Mouse (Mus musculus) left cerebral cortex, postnatal 10 days (tissue): ENCODE data around the gene Clcn6. TPM values are rescaled to one million over a fixed set of nuclear protein-coding genes. Genes with fewer than 3 reads are reported as not detected.
"Not testable (repeated sequence)": the region's sequence is repeated elsewhere in the genome, so short reads cannot be mapped to it uniquely, and the experiment has no call there.

Experiments used
- DNase-seq, 2 experiments: peaks; one replicate each; pipeline ENCODE4 v3.0.0; 2021 to 2022; ENCODE audit warnings: low spot score in 2 of 2, mixed read lengths in 1 of 2; ENCODE audit errors: extremely low spot score in 1 of 2
- intact Hi-C: fragments of 180-260 bp; cut with DNase I; formaldehyde crosslinking; loops from one replicate; pipeline ENCODE4 v1.15.1; 2025
- total RNA-seq, 2 experiments: library from RNA; stranded (reverse); gene quantifications; 2 replicates each; pipeline ENCODE4 v1.2.3; 2021

Clcn6 gene
- total RNA-seq, 2 experiments from 2014 or later, result 66.8 to 69.0 TPM

DNA sequence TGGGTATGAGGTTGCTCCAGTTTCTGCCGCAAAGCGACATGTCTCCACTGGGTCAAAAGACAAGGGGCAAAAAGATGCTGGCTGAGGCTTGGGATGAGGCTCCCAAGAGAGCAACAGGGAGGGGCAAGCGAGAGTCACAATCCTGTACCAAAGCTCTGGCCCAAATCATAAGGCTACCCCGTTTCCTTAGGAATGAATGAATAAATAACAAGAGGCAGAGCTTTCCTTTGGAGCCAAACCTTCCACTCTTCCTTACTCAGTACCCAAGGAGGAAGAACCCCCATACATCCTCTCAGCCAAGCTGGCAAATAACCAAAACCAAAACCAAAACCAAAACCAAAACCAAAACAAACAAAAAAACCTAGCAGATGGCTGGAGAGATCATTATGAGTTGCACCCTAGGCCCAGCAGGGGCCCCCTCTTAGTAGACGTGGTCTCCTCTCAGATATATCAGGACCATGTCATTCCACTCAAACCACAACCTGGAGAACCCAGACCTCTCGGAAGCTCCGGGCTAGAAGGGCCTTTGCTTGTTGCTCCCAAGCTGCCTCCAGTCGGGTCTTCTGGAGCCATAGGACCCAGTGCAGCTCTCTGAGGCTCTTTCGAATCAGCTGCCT, 31.1 kb upstream of the Clcn6 start:
- intact Hi-C loops, result no loop called here
- no peak for DNase-seq

DNA sequence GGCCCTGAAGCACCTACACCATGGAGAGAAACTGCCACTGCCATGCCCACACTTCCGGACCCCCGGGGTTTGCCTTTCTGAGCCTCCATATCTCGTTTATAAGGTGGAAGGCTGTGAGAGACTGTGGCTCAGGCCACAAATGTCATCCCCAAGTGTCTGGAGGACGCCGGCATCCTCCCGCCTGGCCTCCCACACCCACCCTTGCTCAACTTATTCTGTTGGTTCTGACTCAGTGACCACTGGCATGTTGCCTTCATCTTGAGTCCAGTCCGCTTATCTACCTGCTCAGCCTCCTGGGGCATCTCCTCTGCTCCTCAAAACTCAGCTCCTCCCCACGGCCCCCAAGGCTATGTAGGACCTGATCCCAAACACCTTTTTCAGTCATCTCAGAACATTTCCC, 28.7 kb upstream of the Clcn6 start:
- no peak for DNase-seq
- intact Hi-C loops, result no loop called here

DNA sequence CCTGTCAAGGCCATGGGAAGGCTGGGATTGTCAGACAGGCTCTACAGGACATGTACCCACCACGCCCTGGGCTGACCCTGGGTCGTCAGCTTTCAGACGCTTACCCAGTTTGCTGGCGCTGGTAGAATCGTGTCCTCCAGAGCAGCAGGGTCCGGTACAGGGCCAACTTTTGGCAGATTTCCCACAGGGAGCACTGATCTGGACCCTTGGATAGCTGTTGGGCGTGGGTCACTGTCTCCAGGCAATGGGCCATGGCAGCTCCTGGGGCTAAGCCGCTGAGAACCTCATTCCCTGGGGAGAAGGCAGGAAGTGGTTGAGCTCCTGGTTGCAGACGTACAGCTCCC, 27.8 kb upstream of the Clcn6 start:
- intact Hi-C loops, result no loop called here
- DNase-seq, result no peak

DNA sequence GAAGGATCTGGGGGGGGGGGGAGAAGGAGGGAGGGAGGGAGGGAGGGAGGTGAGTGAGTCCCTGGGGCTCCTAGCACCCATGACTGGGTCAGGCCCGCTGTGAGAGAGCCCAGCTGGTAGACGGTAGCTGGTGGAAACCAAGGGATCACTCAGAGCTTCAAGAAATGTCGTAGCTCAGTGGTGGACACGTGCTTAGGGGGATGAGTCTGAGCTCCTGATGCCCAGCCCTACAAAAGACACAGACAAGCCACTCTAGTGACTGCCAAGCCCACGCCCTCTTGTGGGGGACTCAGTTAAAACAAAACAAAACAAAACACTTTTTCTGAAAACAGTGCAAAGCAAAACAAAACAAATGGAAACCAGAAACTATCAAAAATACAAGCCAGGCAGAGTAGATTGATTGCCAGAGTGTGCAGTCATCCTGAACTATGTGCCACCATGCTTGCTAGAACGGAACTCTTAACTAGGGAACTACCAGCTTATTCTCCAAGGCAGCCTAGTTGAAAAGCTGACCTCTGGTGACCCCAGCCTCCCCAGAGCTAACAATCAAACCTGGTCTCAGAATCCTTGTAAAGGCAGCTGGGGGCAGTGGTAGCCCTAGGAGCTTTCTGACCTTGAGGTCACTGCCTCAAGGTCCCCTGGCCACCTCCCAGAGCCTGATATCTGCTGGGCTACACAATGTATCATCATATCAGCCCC, 27.2 kb upstream of the Clcn6 start:
- intact Hi-C loops, result no loop called here
- no peak for DNase-seq

DNA sequence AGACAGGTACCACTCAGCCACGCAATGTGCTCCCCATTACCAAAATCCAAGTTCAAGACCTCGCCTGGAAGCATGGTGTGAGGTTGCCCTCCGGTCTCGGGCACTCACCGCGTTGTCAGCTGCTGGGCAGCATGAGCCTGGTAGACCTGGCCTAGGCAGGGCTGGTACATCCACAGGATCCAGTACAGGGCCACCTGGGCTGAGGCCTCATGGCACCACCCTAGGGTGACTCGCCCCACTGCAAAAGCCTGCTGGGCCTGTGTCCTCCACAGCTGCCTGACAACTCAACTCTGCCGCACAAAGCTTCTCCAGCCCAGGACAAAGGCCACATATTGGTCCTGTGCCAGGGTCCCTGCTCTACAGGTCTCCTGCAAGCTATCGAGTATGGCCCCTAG, 22.5 kb upstream of the Clcn6 start:
- intact Hi-C loops, result no loop called here
- DNase-seq, result no peak

DNA sequence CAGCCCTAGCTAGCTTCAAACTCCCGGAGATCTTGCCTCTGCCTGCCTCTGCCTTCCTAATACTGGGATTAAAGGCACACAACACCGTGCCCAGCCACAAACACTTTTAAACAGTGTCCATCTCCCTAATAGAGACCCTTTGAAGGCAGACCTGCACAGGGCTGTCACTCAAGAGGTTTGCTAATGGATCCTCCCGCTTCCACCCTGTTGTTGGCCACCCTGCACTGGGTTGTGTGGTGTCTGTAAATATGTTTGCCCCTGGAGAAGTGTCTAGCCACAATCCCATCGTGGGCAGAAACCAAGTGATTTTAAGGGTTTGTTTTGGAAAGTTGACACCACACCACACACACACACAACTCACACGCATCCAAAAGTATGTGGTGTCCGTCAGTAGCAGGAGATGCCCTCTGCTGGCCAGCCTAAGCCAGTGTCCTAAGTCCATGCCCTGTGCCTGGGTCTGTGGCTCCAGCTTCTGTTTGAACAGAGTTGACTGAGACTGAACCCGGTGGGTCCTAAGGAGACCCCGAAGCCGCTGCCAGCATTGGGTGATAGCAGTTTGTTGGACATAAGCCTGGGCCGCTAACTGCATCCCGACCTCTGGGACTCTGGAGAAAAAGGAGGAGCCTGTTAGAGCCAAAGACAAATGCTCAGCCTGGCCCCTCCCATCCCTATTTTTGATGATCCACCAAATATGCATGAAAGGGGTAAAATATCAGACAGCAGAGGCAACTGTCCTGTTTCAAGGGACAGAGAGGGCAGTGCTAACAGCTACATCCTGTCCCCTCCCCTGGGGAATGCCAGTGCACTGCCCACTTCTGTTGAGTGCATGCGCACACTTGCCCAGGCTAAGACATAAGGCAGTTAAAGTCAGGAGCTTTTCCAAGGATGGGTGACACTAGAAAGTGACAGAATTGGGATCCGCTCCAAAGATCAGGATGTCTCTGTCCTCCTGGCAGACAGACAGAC, 21.8 kb upstream of the Clcn6 start:
- DNase-seq, result peak in 1 of 2 experiments; percentile 55
- intact Hi-C loops, result no loop called here

DNA sequence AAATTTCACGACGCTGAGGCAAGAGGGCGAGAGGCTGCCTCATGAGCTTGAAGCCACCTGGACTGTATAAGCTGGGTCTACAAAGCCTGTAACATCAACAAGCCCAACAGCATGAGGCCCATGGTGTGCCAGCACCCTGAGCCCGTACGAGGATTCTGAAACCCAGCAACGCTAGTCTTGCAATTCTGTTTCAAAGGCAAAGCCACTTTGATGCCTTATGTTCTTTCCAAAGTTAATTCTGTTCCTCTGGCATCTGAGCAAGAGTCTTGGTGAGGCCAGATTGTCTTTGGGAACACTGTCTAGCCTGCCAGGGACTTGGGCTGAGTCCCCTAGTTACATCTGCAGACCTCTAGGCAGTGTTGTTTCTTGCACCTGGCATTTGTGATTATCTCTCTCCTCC, 20.4 kb upstream of the Clcn6 start:
- intact Hi-C loops, result no loop called here
- peak in 1 of 2 experiments; percentile 41 for DNase-seq

DNA sequence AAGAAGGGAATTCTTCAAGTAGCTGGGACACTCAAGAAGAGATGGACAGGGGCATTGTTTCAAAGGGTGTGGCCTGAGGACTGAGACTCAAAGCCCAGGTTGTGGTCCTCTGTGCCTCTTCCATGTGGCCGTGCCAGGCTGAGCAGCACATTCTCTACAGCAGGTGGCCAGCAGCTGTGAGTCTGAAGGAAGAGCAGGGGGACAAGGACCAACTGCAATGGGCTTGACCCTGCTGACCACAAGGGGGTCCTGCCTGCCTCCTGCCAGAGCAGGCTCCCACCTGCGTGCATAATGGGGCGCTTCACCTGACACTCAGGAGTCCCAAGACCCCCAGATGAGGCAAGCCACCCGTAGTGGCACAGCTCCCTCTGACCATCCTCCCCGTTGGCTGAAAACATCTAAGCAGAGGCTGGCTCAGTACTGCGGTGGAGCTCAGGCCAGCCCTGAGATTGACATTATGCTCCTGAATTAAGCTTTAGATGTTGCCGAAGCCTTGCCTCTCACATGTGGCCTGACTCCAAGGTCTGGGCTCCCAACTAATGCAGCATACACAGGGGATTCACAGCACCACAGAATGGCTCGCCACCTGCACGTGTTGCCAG, 19.7 kb upstream of the Clcn6 start:
- intact Hi-C loops, result no loop called here
- DNase-seq, result no peak

DNA sequence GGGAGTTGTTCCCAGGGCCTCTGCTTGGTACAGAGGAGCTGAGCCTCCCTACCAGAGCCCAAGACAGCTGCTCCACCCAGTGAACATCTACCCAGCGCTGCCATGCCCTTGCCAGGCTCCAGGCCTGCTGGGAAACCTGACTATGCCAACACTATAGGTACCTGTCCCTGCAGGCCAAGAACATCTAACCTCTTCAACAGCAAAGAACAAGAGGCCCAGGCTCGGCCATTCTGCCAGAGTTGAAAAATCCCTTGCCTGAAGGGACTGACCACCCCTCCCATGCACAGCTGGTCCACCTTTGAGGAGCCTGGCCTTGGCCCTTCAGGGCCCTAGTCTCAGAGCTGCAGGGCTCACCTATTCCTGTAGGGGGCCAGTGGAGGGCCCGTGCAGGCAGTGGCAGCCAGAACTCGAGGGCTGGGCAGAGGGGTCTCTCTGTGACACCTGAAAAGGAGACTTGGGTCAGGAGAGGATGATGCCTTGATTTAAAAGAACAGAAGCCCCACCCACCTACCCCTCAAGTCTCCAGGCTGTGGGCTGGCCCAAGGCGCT, 19.1 kb upstream of the Clcn6 start:
- intact Hi-C loops, result no loop called here
- DNase-seq, result peak in 1 of 2 experiments; percentile 25

DNA sequence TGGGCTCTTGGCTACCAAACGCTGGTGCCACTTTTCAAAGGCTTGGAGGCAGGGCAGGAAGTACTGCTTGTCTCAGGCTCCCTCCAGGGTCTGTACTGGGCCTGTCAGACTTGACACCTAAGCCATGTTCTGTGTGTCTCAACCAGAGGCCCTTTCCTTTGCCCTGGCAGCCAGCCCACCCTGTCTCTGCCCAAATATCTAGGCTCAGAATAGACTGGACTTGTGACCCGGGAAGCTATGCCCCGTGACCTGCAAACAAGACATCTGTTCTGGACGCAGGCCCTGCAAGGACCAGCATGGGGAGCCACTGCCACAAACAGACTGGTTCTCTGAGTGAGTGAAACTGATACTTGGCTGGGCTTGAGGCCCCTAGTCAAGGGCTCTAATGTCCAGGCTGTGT, 18.2 kb upstream of the Clcn6 start:
- intact Hi-C loops, result no loop called here
- peak in 1 of 2 experiments; percentile 28 for DNase-seq

DNA sequence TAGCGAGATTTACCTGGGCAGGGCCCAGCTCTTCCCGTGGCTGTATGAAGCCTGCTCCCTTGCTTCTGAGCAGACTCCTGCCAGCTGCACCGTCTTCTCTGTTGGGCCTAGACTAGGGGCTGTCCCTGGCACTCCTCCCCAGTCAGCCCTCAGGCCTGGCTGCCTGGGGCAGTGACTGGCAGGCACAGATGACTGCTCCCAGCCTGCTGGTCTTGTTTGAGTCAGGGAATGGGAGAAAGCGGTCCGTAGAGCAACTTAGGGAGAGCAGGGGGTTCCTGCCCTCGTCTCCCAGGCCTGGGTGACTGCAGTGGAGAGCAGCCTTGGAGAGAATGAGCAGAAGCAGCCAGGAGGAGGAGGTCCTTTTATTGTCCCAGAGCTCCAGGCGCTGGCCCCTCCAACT, 17.6 kb upstream of the Clcn6 start:
- intact Hi-C loops, result no loop called here

DNA sequence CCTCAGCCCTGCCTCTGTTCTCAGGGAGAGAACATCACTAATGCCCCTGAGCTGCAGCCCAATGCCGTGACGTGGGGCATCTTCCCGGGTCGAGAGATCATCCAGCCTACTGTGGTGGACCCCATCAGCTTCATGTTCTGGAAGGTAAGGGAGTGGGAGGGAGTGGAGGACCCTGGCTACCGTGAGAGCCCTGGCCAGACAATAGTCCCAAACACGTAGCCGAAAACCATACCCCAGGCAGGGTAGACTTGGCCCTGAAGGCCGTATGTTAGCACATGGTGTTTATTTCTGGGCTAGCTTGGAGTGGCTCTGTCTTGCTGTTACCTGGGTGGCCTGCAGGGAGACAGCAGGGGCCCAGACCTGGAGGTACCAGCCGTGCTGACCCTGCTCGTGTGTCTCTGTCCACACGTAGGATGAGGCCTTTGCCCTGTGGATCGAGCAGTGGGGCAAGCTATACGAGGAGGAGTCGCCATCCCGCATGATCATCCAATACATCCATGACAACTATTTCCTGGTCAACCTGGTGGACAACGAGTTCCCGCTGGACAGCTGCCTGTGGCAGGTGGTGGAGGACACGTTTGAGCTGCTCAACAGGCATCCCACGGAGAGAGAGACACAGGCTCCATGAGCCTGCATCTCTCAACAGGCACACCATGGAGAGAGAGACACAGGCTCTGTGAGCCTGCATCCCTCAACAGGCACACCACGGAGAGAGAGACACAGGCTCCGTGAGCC, 16.5 kb upstream of the Clcn6 start:
- DNase-seq, result peak in 1 of 2 experiments; percentile 22
- intact Hi-C loops, result no loop called here

More for the DNA sequence above, 17.6 kb upstream of the Clcn6 start:
- peak in 1 of 2 experiments; percentile 19 for DNase-seq

DNA sequence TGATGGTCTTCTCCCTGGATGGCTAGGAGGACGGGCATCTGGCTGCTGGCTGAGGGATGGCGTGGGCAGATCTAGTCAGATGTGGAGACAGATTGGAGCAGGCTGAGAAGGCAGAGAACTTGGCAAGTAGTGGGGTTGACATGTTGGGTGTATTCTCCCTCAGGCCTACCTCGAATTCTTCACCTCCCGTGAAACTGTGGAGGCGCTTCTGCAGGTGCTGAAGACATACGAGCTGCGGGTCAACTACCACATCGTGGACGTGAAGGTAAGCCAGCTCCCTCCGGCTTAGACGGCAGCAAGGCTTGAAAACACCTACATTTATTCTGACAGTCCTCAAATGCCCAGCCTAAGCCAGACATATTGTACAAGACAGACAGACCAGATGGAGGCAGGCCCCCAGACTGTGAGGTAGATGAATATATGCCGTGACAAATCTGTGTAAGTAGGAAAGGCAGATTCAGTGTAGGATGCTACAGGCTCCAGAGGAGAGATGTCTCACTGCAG, 14.8 kb upstream of the Clcn6 start:
- intact Hi-C loops, result no loop called here
- peak; percentile 52 to 62 for DNase-seq

DNA sequence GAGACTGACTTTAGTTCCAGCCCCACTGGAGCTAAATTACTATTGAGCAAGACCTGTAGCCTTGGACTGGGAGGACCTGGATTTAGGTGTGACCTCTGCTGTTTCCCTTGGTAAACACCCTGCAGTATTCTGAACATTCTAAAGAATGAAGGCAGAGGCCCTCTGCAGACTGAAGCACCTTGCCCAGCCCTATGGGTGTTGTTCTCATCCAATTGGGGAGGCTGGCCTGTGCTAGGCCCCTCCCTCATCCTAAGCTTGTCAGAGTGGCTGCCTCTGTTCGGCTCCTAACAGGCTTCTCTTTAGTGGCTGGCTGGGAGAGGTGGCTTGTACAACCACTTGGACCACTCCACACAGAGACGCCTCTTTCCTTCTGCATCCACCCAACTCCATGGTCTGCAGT, 14.4 kb upstream of the Clcn6 start:
- intact Hi-C loops, result no loop called here
- no peak for DNase-seq

DNA sequence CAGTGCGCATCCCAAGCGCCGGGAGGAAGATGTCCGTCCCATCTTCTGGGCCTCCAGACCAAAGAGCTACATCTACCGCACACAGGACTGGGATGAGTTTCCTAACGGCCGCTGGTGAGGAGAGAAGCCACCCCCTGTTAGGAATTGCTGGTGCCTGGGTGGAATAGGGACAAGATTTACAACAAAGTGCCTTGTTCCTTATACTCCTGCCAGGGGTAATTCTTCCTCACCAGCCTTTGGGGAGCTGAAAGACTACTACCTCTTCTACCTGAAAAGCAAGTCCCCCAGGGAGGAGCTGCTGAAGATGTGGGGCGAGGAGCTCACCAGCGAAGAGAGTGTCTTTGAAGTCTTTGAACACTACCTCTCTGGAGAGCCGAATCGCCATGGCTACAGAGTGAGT, 13.3 kb upstream of the Clcn6 start:
- no peak for DNase-seq
- intact Hi-C loops, result no loop called here

DNA sequence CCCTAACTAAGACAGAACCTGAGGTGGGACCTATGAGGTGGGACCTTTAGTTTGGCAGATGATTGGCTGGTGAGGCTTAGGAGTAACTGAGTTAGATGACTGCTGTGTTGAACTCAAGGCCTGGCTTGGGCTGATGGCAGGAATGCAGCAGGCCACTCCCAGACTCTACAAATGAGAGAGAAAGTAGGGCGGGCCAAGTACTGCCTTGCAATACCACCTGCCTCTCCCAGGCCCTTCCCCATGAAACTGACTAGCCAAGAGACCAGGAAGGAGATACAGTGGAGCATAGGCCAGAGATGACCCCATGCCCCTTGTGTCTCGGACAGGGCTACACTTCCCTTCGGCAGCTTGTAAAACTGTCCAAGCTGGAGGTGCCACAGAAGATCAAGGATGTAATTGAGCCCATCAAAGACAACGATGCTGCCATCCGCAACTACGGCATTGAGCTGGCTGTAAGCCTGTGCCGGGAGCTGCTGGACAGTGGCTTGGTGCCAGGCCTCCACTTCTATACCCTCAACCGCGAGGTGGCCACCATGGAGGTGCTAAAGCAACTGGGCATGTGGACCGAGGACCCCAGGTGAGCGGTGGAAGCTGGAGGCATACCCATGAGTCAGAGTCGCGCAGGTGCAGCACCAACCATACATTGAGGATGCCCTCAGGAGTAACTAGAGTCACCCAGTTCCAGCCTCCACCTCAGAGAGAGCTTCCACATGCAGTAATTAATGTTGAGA, 12.6 kb upstream of the Clcn6 start:
- peak in 1 of 2 experiments; percentile 46 for DNase-seq
- intact Hi-C loops, result no loop called here

DNA sequence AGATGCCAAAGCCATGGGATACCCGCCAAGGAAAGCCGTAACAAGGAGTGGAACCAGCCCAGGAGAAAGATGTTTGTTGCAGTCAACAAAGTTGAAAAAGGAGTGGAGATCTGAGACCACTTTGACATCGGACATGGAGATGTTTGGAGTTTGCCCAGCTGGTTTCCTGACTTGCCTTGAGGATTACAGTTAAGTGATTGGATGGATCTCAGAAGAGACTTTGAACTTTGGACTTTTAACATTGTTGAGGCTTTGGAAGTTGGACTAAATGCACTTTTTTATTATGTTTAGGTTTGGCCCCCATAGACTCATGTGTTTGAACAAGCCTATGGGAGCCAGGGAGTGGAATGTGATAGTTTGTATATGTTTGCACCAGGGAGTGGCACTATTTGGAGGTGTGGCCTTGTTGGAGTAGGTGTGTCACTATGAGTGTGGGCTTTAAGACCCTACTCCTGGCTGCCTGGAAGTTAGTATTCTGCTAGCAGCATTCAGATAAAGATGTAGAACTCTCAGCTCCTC, 11.8 kb upstream of the Clcn6 start:
- intact Hi-C loops, DNase-seq: not testable (repeated sequence)
